12 mouse cellular contexts compared by ENCODE assay signal in genomic region chr2:31209525-31209924, GRCm38 (mm10). TPM values are rescaled to one million over a fixed set of nuclear protein-coding genes. Genes with fewer than 3 reads are reported as not detected.
DNase-seq lines count a peak whose midpoint lies in the region; ATAC-seq and TF ChIP-seq lines count a peak whose summit lies in the region.
"Had no signal": no experiment of that assay in that cellular context is flagged by ENCODE, and none has a peak within 500 bp of the region (broad histone marks: within the 10 kb centered on the region; RNA-seq: fewer than 3 reads in every experiment).

No protein-coding gene starts in this region.

- ATAC-seq in kidney, postnatal 0 days (replicated peaks; ENCODE audit: low FRiP score, low read depth) = no peak

- no peak overlapping the region for H3K9ac ChIP-seq in kidney, postnatal 0 days (ENCODE audit: low read depth, low read length)
- H3K9ac ChIP-seq: lung, embryonic 14.5 days; midbrain, embryonic 12.5 days; neural tube, embryonic 12.5 days; stomach, embryonic 15.5 days had no signal

- H3K27ac ChIP-seq in kidney, postnatal 0 days = no peak overlapping the region
- peak overlapping the region; percentile 67; the same call in 1 of the 2 replicates for H3K27ac ChIP-seq in olfactory bulb, adult 2 months (ENCODE audit: insufficient read depth, low read depth, low read length)
- no peak overlapping the region for H3K27ac ChIP-seq in hindbrain, embryonic 10.5 days
- H3K27ac ChIP-seq: neural tube, embryonic 12.5 days; stomach, embryonic 15.5 days had no signal

- WGBS in kidney, postnatal 0 days = 84% methylated on average over 4 of the region's 4 CpGs
- 52% methylated on average over 4 of the region's 4 CpGs for WGBS in olfactory bulb, adult 2 months
- 88% methylated on average over 4 of the region's 4 CpGs for WGBS in hindbrain, embryonic 10.5 days

- no peak overlapping the region for H3K4me3 ChIP-seq in kidney, postnatal 0 days (replicated peaks; ENCODE audit: low read depth, low read length)
- no peak overlapping the region for H3K4me3 ChIP-seq in olfactory bulb, adult 2 months (ENCODE audit: insufficient read depth, low read depth, low read length)
- H3K4me3 ChIP-seq in hindbrain, embryonic 10.5 days = no peak overlapping the region
- H3K4me3 ChIP-seq: midbrain, embryonic 12.5 days; neural tube, embryonic 12.5 days; stomach, embryonic 15.5 days had no signal

- TF ChIP-seq CTCF in kidney, postnatal 0 days (IDR thresholded peaks at IDR 0.05; ENCODE audit: low read depth) = peak; percentile 31
- TF ChIP-seq CTCF in olfactory bulb, adult 2 months (IDR thresholded peaks at IDR 0.05; ENCODE audit: insufficient read depth, low read depth, low read length) = no peak

- no peaks in the 10 kb centered on the region for H3K4me1 ChIP-seq in kidney, postnatal 0 days (replicated peaks; ENCODE audit: insufficient read depth, low read length)
- H3K4me1 ChIP-seq in olfactory bulb, adult 2 months (ENCODE audit: control insufficient read depth, insufficient read depth, low read length) = peaks cover 35% of the 10 kb centered on the region
- H3K4me1 ChIP-seq in hindbrain, embryonic 10.5 days (replicated peaks) = peaks cover 26% of the 10 kb centered on the region; the same call in 1 of the 2 replicates
- H3K4me1 ChIP-seq: stomach, embryonic 15.5 days had no signal

- no peak for TF ChIP-seq POLR2A in olfactory bulb, adult 2 months (IDR thresholded peaks at IDR 0.05; ENCODE audit: insufficient read depth, low read depth, low read length)

- H3K9me3 ChIP-seq in kidney, postnatal 0 days (replicated peaks; ENCODE audit: low read length) = no peaks in the 10 kb centered on the region
- H3K9me3 ChIP-seq in hindbrain, embryonic 10.5 days = no peaks in the 10 kb centered on the region
- H3K9me3 ChIP-seq: midbrain, embryonic 12.5 days; neural tube, embryonic 12.5 days; stomach, embryonic 15.5 days had no signal

- H3K27me3 ChIP-seq in kidney, postnatal 0 days (ENCODE audit: insufficient read depth, low read length) = no peaks in the 10 kb centered on the region
- no peaks in the 10 kb centered on the region for H3K27me3 ChIP-seq in hindbrain, embryonic 10.5 days (ENCODE audit: insufficient read depth, poor library complexity, severe bottlenecking)
- H3K27me3 ChIP-seq: midbrain, embryonic 12.5 days; neural tube, embryonic 12.5 days; stomach, embryonic 15.5 days had no signal

- peaks cover 48% of the 10 kb centered on the region for H3K36me3 ChIP-seq in kidney, postnatal 0 days (ENCODE audit: insufficient read depth, low read length)
- peaks cover 89% of the 10 kb centered on the region for H3K36me3 ChIP-seq in hindbrain, embryonic 10.5 days

- no peak for DNase-seq in kidney, postnatal 0 days (ENCODE audit: low spot score)
- DNase-seq in kidney, adult 9 months = no peak
- DNase-seq in thymus, postnatal 4 days = peak; percentile 57
- DNase-seq in thymus, postnatal 36 days = no peak
- peak; percentile 76 for DNase-seq in adrenal gland, postnatal 10 days
- DNase-seq in hindbrain, embryonic 10.5 days (ENCODE audit: low spot score) = no peak
- DNase-seq: kidney, adult 18-20 months; lung, embryonic 14.5 days had no signal

- no peak overlapping the region for H3K4me2 ChIP-seq in kidney, postnatal 0 days (ENCODE audit: low read length)
- H3K4me2 ChIP-seq: lung, embryonic 14.5 days; midbrain, embryonic 12.5 days; neural tube, embryonic 12.5 days; stomach, embryonic 15.5 days had no signal

RNA-seq across cellular contexts. Expression of gene Ncs1, which starts 36.1 kb away (rescaled TPM):
- 23.5 and 26.3 TPM in 2 replicates for polyA plus RNA-seq in kidney, postnatal 0 days (2015; fragmentation: Nextera tagmentation; extraction: Ambion mirVana)
- total RNA-seq in adrenal gland, postnatal 10 days (2021) = 1 to 10 TPM; 4.2 to 6.8 TPM
- polyA plus RNA-seq in olfactory bulb, adult 2 months (2012; ENCODE audit: insufficient read depth, insufficient read length, low replicate concordance, missing spikeins) = not detected in 2 replicates
- 49.7 and 65.9 TPM in 2 replicates for polyA plus RNA-seq in hindbrain, embryonic 10.5 days (2016; fragmentation: Nextera tagmentation; extraction: Ambion mirVana)

RNA-seq across cellular contexts. Expression of gene Gpr107, which starts 57.4 kb away (rescaled TPM):
- 30.7 and 32.3 TPM in 2 replicates for polyA plus RNA-seq in kidney, postnatal 0 days (2015; fragmentation: Nextera tagmentation; extraction: Ambion mirVana)
- total RNA-seq in adrenal gland, postnatal 10 days (2021) = 10 to 100 TPM; 41.7 to 56.4 TPM
- not detected in 2 replicates for polyA plus RNA-seq in olfactory bulb, adult 2 months (2012; ENCODE audit: insufficient read depth, insufficient read length, low replicate concordance, missing spikeins)
- 35.1 and 35.5 TPM in 2 replicates for polyA plus RNA-seq in hindbrain, embryonic 10.5 days (2016; fragmentation: Nextera tagmentation; extraction: Ambion mirVana)

Comparison
In these comparisons a context has a peak if more than half of its experiments do, and no peak if none do; other contexts are left out.
1. DNase-seq: peak in thymus, postnatal 4 days (single experiment) and adrenal gland, postnatal 10 days (single experiment); none in kidney, postnatal 0 days (single experiment), kidney, adult 9 months (single experiment), thymus, postnatal 36 days (0 of 2) and hindbrain, embryonic 10.5 days (single experiment).